21 mouse cellular contexts compared by ENCODE assay signal in the genomic region with DNA sequence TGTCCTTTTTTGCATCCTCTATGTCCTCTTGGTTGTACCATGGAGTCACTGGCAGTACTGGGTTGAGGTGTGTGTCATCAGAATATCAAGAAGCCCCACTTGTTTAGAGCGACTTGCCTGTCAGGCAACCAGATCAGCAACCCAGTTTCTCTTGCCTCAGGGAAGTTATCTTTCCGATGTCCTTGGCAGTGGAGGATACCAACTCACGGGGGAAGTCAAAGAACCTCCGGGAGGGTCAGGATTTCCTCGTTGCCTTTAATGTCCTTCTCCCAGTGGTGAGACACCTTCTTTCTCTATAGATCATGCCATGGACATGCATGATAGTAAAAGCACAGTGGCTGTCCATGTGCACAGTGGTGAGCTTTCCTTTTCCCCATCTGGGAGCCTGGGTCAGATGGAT. TPM values are rescaled to one million over a fixed set of nuclear protein-coding genes. Genes with fewer than 3 reads are reported as not detected.
"Had no signal": no experiment of that assay in that cellular context is flagged by ENCODE, and none has a peak within 500 bp of the region (broad histone marks: within the 10 kb centered on the region; RNA-seq: fewer than 3 reads in every experiment).

No protein-coding gene starts in this region.

- H3K4me2 ChIP-seq: lung, embryonic 15.5 days; midbrain, embryonic 11.5 days; midbrain, embryonic 13.5 days; midbrain, embryonic 15.5 days; neural tube, embryonic 12.5 days; stomach, embryonic 15.5 days had no signal

- H3K9ac ChIP-seq: liver, postnatal 0 days; lung, embryonic 15.5 days; midbrain, embryonic 13.5 days; midbrain, embryonic 15.5 days; neural tube, embryonic 12.5 days; stomach, embryonic 15.5 days had no signal

- ATAC-seq: liver, postnatal 0 days; lung, postnatal 0 days; midbrain, embryonic 13.5 days; midbrain, embryonic 15.5 days had no signal

- H3K4me3 ChIP-seq: lung, embryonic 15.5 days; megakaryocyte, embryonic 14.5 days; midbrain, embryonic 13.5 days; midbrain, embryonic 15.5 days; neural tube, embryonic 12.5 days; stomach, embryonic 15.5 days had no signal

- H3K9me3 ChIP-seq: lung, embryonic 15.5 days; megakaryocyte, embryonic 14.5 days; midbrain, embryonic 13.5 days; midbrain, embryonic 15.5 days; neural tube, embryonic 12.5 days; stomach, embryonic 15.5 days had no signal

- DNase-seq: liver, postnatal 0 days; lung, adult 2 months; lung, postnatal 14 days; right cerebral cortex, postnatal 14 days; thymus, adult 2 months; thymus, postnatal 25 days; thymus, postnatal 4 days had no signal

- H3K27me3 ChIP-seq: lung, embryonic 15.5 days; megakaryocyte, embryonic 14.5 days; midbrain, embryonic 13.5 days; midbrain, embryonic 15.5 days; neural tube, embryonic 12.5 days; stomach, embryonic 15.5 days had no signal

- H3K36me3 ChIP-seq: lung, embryonic 15.5 days; midbrain, embryonic 13.5 days; midbrain, embryonic 15.5 days; neural tube, embryonic 12.5 days; stomach, embryonic 15.5 days had no signal

- H3K27ac ChIP-seq: lung, embryonic 15.5 days; macrophage; midbrain, embryonic 13.5 days; midbrain, embryonic 15.5 days; neural tube, embryonic 12.5 days; stomach, embryonic 15.5 days; stomach, postnatal 0 days had no signal

- H3K4me1 ChIP-seq: lung, embryonic 15.5 days; midbrain, embryonic 13.5 days; midbrain, embryonic 15.5 days; neural tube, embryonic 12.5 days; stomach, embryonic 15.5 days had no signal

RNA-seq across cellular contexts. Expression of gene C1rl, which starts 9.1 kb away (rescaled TPM):
- total RNA-seq: midbrain, postnatal 0 days had no signal

RNA-seq across cellular contexts. Expression of gene C1ra, which starts 10.2 kb away (rescaled TPM):
- polyA plus RNA-seq: midbrain, embryonic 11.5 days had no signal

RNA-seq across cellular contexts. Expression of gene Clstn3, which starts 37.4 kb away (rescaled TPM):
- total RNA-seq: monocyte, adult 5-6 weeks; neutrophil, adult 5-6 weeks had no signal

RNA-seq across cellular contexts. Expression of gene C1s1, which starts 40.1 kb away (rescaled TPM):
- total RNA-seq: megakaryocyte progenitor cell, adult 5-6 weeks; monocyte, adult 5-6 weeks; neutrophil, adult 5-6 weeks had no signal
- polyA plus RNA-seq: macrophage had no signal
